Mouse (Mus musculus) lung, embryonic 14.5 days (tissue): ENCODE measurements around the gene Ablim1. TPM values are rescaled to one million over a fixed set of nuclear protein-coding genes. Genes with fewer than 3 reads are reported as not detected.

ENCODE experiments used
- ATAC-seq: fragments of 200-750 bp; cut with Nextera tagmentation; 2 replicates; pipeline ENCODE4 v1.8.0; 2017; ENCODE audit warnings: mild to moderate bottlenecking, moderate TSS enrichment, moderate library complexity; ENCODE audit not compliant: insufficient read depth
- DNase-seq: peaks from one replicate; pipeline ENCODE4 v3.0.0-alpha.2; 2015
- H3K27ac ChIP-seq: fragments of 300-500 bp; sonication (generic); 2 replicates; pipeline ENCODE4 v1.5.1; 2014; ENCODE audit warnings: low read depth, mild to moderate bottlenecking, moderate library complexity
- H3K27me3 ChIP-seq: fragments of 300-500 bp; sonication (generic); 2 replicates; pipeline ENCODE4 v1.6.1; 2014; ENCODE audit warnings: low read length, control low read depth; ENCODE audit not compliant: insufficient read depth
- H3K36me3 ChIP-seq: fragments of 300-500 bp; sonication (generic); 2 replicates; pipeline ENCODE4 v1.6.1; 2014; ENCODE audit warnings: control low read depth; ENCODE audit not compliant: insufficient read depth
- H3K4me1 ChIP-seq: fragments of 300-500 bp; sonication (generic); 2 replicates; pipeline ENCODE4 v1.6.1; 2014; ENCODE audit warnings: antibody characterized with exemption, control low read depth; ENCODE audit not compliant: insufficient read depth
- H3K4me2 ChIP-seq: fragments of 300-500 bp; sonication (generic); 2 replicates; pipeline ENCODE4 v1.6.1; 2014; ENCODE audit warnings: mild to moderate bottlenecking
- H3K4me3 ChIP-seq: fragments of 300-500 bp; sonication (generic); 2 replicates; pipeline ENCODE4 v1.5.1; 2014; ENCODE audit warnings: low read depth, low read length
- H3K9ac ChIP-seq: fragments of 300-500 bp; sonication (generic); 2 replicates; pipeline ENCODE4 v1.6.1; 2014
- H3K9me3 ChIP-seq: fragments of 300-500 bp; sonication (generic); 2 replicates; pipeline ENCODE4 v1.6.1; 2016; ENCODE audit warnings: low read depth, low read length, control low read depth
- CTCF ChIP-seq: IDR thresholded peaks from 2 replicates; pipeline ENCODE4 v1.5.1; 2016; ENCODE audit warnings: antibody characterized with exemption, low read depth
- WGBS: fragments of 180-500 bp; shearing (Covaris S2); extraction: QIAGEN DNeasy Blood & Tissue Kit; methylation state at CpG from one replicate; pipeline ENCODE4 v1.1.7; 2014; 5-methylcytosine and 5-hydroxymethylcytosine counted together
- polyA plus RNA-seq: library from polyadenylated mRNA; unstranded; fragments of >200 nt; fragmentation: Nextera tagmentation; extraction: Ambion mirVana; gene quantifications from 2 replicates; pipeline ENCODE4 v1.2.1, GENCODE M21; 2014

Ablim1 gene
- polyA plus RNA-seq, 1 experiment from 2014 or later = 39.9 TPM

DNA sequence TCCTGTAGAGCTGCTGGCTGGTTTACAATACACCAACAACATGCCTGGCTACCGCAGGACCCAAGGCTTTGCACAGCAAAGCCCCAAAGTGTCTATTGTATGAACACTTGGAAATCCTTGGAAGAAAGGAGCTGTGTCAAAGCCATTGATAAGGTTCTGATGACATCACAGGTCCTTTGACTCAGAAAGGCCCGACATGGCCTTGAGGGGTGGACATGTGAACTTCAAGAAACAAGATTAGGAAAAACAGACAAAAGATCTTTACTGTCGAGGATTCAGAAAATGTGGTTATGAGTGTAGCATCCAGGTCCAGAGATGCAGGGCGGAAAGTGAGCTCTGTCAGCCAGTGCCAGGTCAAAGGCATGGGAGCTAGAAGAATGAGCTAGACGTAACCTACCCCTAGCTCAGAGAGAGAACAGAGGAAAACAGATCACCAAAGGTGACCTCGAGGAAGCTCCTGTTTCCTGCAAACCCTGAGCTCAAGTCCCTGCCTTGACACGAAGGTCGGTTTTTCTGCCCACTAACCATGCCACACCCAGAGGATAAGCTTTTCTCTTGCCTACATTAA, 321.7 kb downstream of the Ablim1 start:
- H3K9me3 ChIP-seq = no peaks in the 10 kb centered on the region
- WGBS = 66% methylated on average over 8 of the region's 8 CpGs
- no peak overlapping the region for H3K9ac ChIP-seq
- DNase-seq (no peak), ATAC-seq (no peak)
- no peak overlapping the region for H3K4me2 ChIP-seq
- H3K36me3 ChIP-seq = no peaks in the 10 kb centered on the region
- H3K4me1 ChIP-seq = peaks cover 51% of the 10 kb centered on the region
- no peak overlapping the region for H3K27ac ChIP-seq
- no peak overlapping the region for H3K4me3 ChIP-seq
- no peak for TF ChIP-seq CTCF
- H3K27me3 ChIP-seq = no peaks in the 10 kb centered on the region

DNA sequence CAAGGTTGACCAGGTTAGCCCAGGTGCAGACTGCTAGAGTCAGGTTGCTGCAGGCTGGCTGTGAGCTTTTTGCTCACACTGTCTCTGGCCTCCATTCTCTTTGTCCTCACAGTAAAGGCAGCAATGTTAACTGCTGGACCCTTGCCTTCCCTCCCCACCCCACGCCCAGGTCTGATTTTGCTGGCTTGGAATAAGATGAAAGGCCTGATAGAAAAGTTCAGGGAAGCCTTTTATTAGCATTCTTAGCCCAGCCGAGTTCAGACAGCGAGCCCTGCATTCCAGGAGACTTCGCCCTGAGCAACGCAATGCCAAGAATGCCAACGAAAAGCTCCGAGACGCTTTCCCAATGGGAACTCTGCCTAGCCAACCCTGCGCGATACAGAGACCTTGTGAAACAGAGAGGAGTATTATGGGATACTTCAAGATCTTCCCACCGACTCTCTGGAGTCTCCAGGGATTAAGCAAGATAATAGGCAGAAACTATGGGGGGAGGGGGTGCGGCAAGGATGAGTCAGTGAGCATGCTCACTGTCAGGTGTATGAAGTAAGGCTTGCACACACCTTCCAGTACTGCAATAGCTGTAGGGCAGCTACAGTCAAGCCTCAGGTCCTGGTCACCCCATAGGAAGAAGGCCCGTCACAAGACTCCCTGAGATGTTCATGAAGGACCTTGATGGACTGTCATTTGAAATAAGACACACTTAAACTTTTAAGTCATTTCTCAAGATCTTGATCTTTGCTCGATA, 324.2 kb downstream of the Ablim1 start:
- peak; percentile 48; the same call in 1 of the 2 replicates for ATAC-seq
- Histone ChIP-seq H3K27ac (peak overlapping the region; percentile 67), H3K4me3 (no peak overlapping the region), H3K27me3 (no peaks in the 10 kb centered on the region), H3K9ac (no peak overlapping the region), H3K4me1 (peaks cover 39% of the 10 kb centered on the region), H3K36me3 (no peaks in the 10 kb centered on the region), H3K4me2 (peak overlapping the region; percentile 10; the same call in 1 of the 2 replicates), H3K9me3 (no peaks in the 10 kb centered on the region)
- DNase-seq = peak; percentile 75
- 56% methylated on average over 14 of the region's 14 CpGs for WGBS
- no peak for TF ChIP-seq CTCF

DNA sequence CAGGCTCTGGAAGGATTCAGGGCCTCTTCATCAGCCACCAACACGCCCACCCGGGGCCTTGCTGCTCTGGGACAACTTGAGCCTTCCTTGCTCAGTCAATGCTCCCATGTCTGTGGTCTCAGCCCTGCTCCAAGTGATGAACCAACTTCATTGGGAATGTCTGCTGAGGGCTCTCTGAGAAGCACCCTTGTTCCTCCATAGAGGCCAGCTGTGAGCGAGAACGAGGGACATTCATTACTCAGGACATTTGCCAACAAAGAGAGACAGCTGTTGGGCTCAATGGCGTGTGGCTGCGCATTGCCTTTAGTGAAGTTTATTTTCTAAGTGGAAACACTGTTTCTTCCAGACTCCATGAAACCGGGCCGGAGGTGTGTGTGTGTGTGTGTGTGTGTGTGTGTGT, 325.5 kb downstream of the Ablim1 start:
- Histone ChIP-seq H3K4me3 (no peak overlapping the region), H3K4me1 (peaks cover 33% of the 10 kb centered on the region), H3K27ac (peak overlapping the region; percentile 71; the same call in 1 of the 2 replicates), H3K9ac (no peak overlapping the region), H3K9me3 (no peaks in the 10 kb centered on the region), H3K27me3 (no peaks in the 10 kb centered on the region), H3K36me3 (no peaks in the 10 kb centered on the region), H3K4me2 (no peak overlapping the region)
- WGBS = 45% methylated on average over 8 of the region's 8 CpGs
- DNase-seq (peak; percentile 87), ATAC-seq (peak; percentile 35; the same call in 1 of the 2 replicates)
- no peak for TF ChIP-seq CTCF

DNA sequence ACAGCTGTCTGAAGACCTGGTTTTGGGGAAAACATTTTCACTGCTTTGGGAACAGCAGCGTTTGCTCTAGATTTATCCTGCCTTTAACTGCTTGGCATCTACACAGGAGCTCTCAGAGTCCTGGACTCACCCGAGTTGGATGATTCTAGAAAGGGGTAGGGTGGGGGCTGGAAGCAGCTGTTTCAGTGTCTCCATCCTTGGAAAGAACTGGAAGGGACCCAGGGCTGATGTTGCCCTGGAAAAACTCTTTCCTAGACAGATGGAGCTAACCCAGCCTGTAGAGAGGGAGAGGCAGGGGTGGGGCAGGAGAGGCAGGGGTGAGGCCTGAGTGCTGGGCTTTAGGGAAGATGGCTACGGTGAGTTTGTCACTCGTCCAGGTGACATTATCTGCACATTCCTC, 330.5 kb downstream of the Ablim1 start:
- Histone ChIP-seq H3K27ac (peak overlapping the region; percentile 66; the same call in 1 of the 2 replicates), H3K9me3 (no peaks in the 10 kb centered on the region), H3K9ac (no peak overlapping the region), H3K27me3 (no peaks in the 10 kb centered on the region), H3K4me2 (no peak overlapping the region), H3K4me3 (no peak overlapping the region), H3K4me1 (peaks cover 12% of the 10 kb centered on the region), H3K36me3 (no peaks in the 10 kb centered on the region)
- no peak for TF ChIP-seq CTCF
- 46% methylated on average over 4 of the region's 4 CpGs for WGBS
- ATAC-seq (no peak), DNase-seq (no peak)

DNA sequence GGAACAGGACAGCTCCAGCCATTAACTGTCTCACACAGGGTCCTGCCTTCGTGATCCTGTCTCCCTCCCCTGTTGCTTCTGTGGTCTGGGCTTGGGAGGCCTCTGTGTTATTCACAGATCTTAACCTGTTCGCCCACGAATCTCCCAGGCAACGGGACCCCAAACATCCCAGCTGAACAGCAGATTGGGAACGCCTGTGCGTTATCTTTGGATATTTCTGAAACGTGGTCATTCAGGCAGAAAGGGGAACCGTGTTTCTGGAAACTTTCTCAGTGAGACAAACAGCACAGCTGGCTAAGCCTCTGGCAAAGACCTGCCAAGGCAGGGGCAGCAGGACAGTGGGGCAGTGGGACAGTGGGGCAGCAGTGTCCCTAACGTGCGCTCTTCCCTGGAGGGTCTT, 331.0 kb downstream of the Ablim1 start:
- H3K4me3 ChIP-seq = no peak overlapping the region
- 60% methylated on average over 10 of the region's 10 CpGs for WGBS
- peaks cover 8% of the 10 kb centered on the region for H3K4me1 ChIP-seq
- peak overlapping the region; percentile 66; the same call in 1 of the 2 replicates for H3K27ac ChIP-seq
- H3K9me3 ChIP-seq = no peaks in the 10 kb centered on the region
- DNase-seq (no peak), ATAC-seq (no peak)
- H3K4me2 ChIP-seq = no peak overlapping the region
- no peaks in the 10 kb centered on the region for H3K27me3 ChIP-seq
- no peak for TF ChIP-seq CTCF
- H3K36me3 ChIP-seq = no peaks in the 10 kb centered on the region
- H3K9ac ChIP-seq = no peak overlapping the region

Other genes starting within 250 kb of the Ablim1 start
- gene Fam160b1, start 45.8 kb upstream of the Ablim1 start, polyA plus RNA-seq = 20.3 and 21.2 TPM in 2 replicates
- gene Trub1, start 138.0 kb upstream of the Ablim1 start, polyA plus RNA-seq = 29.2 and 29.6 TPM in 2 replicates